In the genomic region with DNA sequence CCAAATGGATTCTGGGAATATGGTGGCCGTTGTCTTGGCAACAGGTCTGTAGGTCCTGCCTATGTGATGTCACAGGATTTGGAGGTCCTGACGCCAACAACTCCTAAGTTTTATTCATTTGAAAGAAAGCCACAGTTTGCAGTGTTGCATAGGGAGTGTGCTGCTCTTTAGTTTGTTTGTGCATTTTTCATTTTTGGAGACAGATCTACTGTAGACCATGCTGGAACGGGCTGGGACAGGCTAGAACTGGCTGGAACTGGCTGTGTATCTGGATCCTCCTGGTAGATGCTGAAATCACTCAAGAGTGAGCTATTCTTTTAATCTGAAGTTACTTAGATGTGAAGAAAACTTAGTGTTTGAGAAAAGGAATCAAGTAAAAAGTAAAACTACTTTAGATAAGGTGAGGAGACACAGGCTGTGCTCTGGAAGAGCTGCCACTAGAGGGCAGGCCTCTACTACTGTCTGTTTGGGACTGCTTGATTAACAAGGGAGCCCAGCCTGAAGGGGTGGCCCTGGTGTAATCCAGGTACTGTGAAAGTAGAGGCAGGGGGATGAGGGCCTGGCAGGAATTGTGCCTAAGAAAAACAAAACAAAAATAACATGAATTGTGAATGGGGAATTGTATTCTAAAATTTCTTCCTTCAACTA, we compare ENCODE assay signal across 8 mouse cellular contexts. TPM values are rescaled to one million over a fixed set of nuclear protein-coding genes. Genes with fewer than 3 reads are reported as not detected.
DNase-seq lines count a peak whose midpoint lies in the region; ATAC-seq and TF ChIP-seq lines count a peak whose summit lies in the region.

No protein-coding gene starts in this region.

- no peak overlapping the region for H3K4me2 ChIP-seq in forebrain, embryonic 11.5 days (ENCODE audit: low read depth, low read length, severe bottlenecking)
- H3K4me2 ChIP-seq in limb, embryonic 11.5 days (ENCODE audit: low read depth, severe bottlenecking), result no peak overlapping the region
- H3K4me2 ChIP-seq in midbrain, embryonic 16.5 days (ENCODE audit: low read length), result no peak overlapping the region

- H3K27me3 ChIP-seq in forebrain, embryonic 11.5 days (ENCODE audit: control insufficient read depth, insufficient read depth, low read length), result no peaks in the 10 kb centered on the region
- H3K27me3 ChIP-seq in limb, embryonic 11.5 days (ENCODE audit: control insufficient read depth, insufficient read depth, low read length), result no peaks in the 10 kb centered on the region
- H3K27me3 ChIP-seq in midbrain, embryonic 16.5 days (ENCODE audit: control insufficient read depth, insufficient read depth, low read depth, low read length), result no peaks in the 10 kb centered on the region
- no peaks in the 10 kb centered on the region for H3K27me3 ChIP-seq in thymus, adult 2 months (ENCODE audit: control insufficient read depth, insufficient read depth, low read length)

- no peaks in the 10 kb centered on the region; the same call in none of the 2 replicates for H3K9me3 ChIP-seq in forebrain, embryonic 11.5 days (ENCODE audit: control insufficient read depth, low read length)
- no peaks in the 10 kb centered on the region; the same call in 1 of the 2 replicates for H3K9me3 ChIP-seq in limb, embryonic 11.5 days (ENCODE audit: control insufficient read depth, low read length)
- H3K9me3 ChIP-seq in midbrain, embryonic 16.5 days (replicated peaks; ENCODE audit: control insufficient read depth, low read length, poor library complexity, severe bottlenecking), result no peaks in the 10 kb centered on the region; the same call in 1 of the 2 replicates

- H3K27ac ChIP-seq in forebrain, embryonic 11.5 days (ENCODE audit: low read depth, low read length), result no peak overlapping the region
- H3K27ac ChIP-seq in limb, embryonic 11.5 days (replicated peaks; ENCODE audit: low read depth, low read length), result no peak overlapping the region
- no peak overlapping the region for H3K27ac ChIP-seq in midbrain, embryonic 16.5 days (ENCODE audit: low read length)
- no peak overlapping the region for H3K27ac ChIP-seq in thymus, adult 2 months (ENCODE audit: control insufficient read depth, insufficient read depth, low read length)

- no peak for TF ChIP-seq POLR2A in brain, embryonic 14.5 days (IDR thresholded peaks at IDR 0.05; ENCODE audit: borderline replicate concordance, extremely low read depth, insufficient read depth, insufficient read length, poor library complexity, severe bottlenecking)
- TF ChIP-seq POLR2A in thymus, adult 2 months (IDR thresholded peaks at IDR 0.05; ENCODE audit: control insufficient read depth, extremely low read depth, insufficient read depth, low read length, poor library complexity), result no peak

- H3K9ac ChIP-seq in forebrain, embryonic 11.5 days (ENCODE audit: low read length), result no peak overlapping the region
- no peak overlapping the region for H3K9ac ChIP-seq in limb, embryonic 11.5 days (ENCODE audit: low read length)
- no peak overlapping the region for H3K9ac ChIP-seq in midbrain, embryonic 16.5 days (ENCODE audit: low read depth, low read length)

- peak; percentile 79; the same call in 1 of the 2 replicates for TF ChIP-seq CTCF in brain, embryonic 14.5 days (IDR thresholded peaks at IDR 0.05; ENCODE audit: borderline replicate concordance, extremely low read depth, insufficient read depth, insufficient read length)
- TF ChIP-seq CTCF in thymus, adult 2 months (IDR thresholded peaks at IDR 0.05; ENCODE audit: borderline replicate concordance, control insufficient read depth, extremely low read depth, insufficient read depth, low read length, poor library complexity), result 0 out of 2 replicates have a peak, but pooled peaks have one; percentile 22

- peak; percentile 41 for DNase-seq in ovary, postnatal 36 days (ENCODE audit: low spot score)
- DNase-seq in ovary, postnatal 10 days (ENCODE audit: low spot score), result no peak
- DNase-seq in brain, embryonic 14.5 days (ENCODE audit: low read depth), result peak; percentile 76
- DNase-seq in forebrain, embryonic 11.5 days (ENCODE audit: low spot score), result peak; percentile 72
- DNase-seq in kidney, adult 11 months, result peak; percentile 4
- DNase-seq in limb, embryonic 11.5 days (ENCODE audit: low spot score), result peak; percentile 66
- DNase-seq in thymus, adult 2 months, result peak; percentile 41

- no peak for ATAC-seq in forebrain, embryonic 11.5 days (replicated peaks; ENCODE audit: low FRiP score)
- ATAC-seq in limb, embryonic 11.5 days (ENCODE audit: insufficient number of reproducible peaks, low FRiP score, low TSS enrichment, low read depth), result peak; percentile 68; the same call in 1 of the 2 replicates
- peak; percentile 79; the same call in 1 of the 2 replicates for ATAC-seq in midbrain, embryonic 16.5 days

- no peaks in the 10 kb centered on the region for H3K36me3 ChIP-seq in forebrain, embryonic 11.5 days (ENCODE audit: control insufficient read depth, insufficient read depth, low read length)
- H3K36me3 ChIP-seq in limb, embryonic 11.5 days (ENCODE audit: control insufficient read depth, insufficient read depth, low read length), result no peaks in the 10 kb centered on the region
- no peaks in the 10 kb centered on the region for H3K36me3 ChIP-seq in midbrain, embryonic 16.5 days (ENCODE audit: control insufficient read depth, insufficient read depth, low read length)
- H3K36me3 ChIP-seq in thymus, adult 2 months (ENCODE audit: control insufficient read depth, insufficient read depth, low read length), result no peaks in the 10 kb centered on the region

- H3K4me3 ChIP-seq in forebrain, embryonic 11.5 days (ENCODE audit: low read depth, low read length), result no peak overlapping the region
- no peak overlapping the region for H3K4me3 ChIP-seq in limb, embryonic 11.5 days (ENCODE audit: low read depth, low read length)
- no peak overlapping the region for H3K4me3 ChIP-seq in midbrain, embryonic 16.5 days (ENCODE audit: low read depth, low read length)
- no peak overlapping the region for H3K4me3 ChIP-seq in thymus, adult 2 months (ENCODE audit: control insufficient read depth, insufficient read depth, low read length)

- WGBS in forebrain, embryonic 11.5 days, result 92% methylated on average over 3 of the region's 3 CpGs
- 92% methylated on average over 3 of the region's 3 CpGs for WGBS in limb, embryonic 11.5 days
- WGBS in midbrain, embryonic 16.5 days, result 88% methylated on average over 3 of the region's 3 CpGs
- WGBS in thymus, adult 2 months, result 97% methylated on average over 3 of the region's 3 CpGs

- no peaks in the 10 kb centered on the region for H3K4me1 ChIP-seq in forebrain, embryonic 11.5 days (replicated peaks; ENCODE audit: control insufficient read depth, insufficient read depth, low read length)
- no peaks in the 10 kb centered on the region for H3K4me1 ChIP-seq in limb, embryonic 11.5 days (ENCODE audit: control insufficient read depth, insufficient read depth, low read length)
- no peaks in the 10 kb centered on the region for H3K4me1 ChIP-seq in midbrain, embryonic 16.5 days (ENCODE audit: control insufficient read depth, insufficient read depth, low read length)
- no peaks in the 10 kb centered on the region for H3K4me1 ChIP-seq in thymus, adult 2 months (replicated peaks; ENCODE audit: control insufficient read depth, insufficient read depth, low read length)

RNA-seq across cellular contexts. Expression of gene Bbs9, which starts 43.0 kb away (rescaled TPM):
- 21.4 and 21.9 TPM in 2 replicates for polyA plus RNA-seq in brain, embryonic 14.5 days (2012; rRNA removed)
- polyA plus RNA-seq in forebrain, embryonic 11.5 days (2014; fragmentation: Nextera tagmentation; extraction: Ambion mirVana), result 15.5 and 18.4 TPM in 2 replicates
- 15.5 and 15.9 TPM in 2 replicates for polyA plus RNA-seq in limb, embryonic 11.5 days (2014; fragmentation: Nextera tagmentation; extraction: Ambion mirVana)
- 29.3 and 35.3 TPM in 2 replicates for polyA plus RNA-seq in midbrain, embryonic 16.5 days (2015; fragmentation: Nextera tagmentation; extraction: Ambion mirVana)
- polyA plus RNA-seq in thymus, adult 2 months (2012; rRNA removed), result 19.1 and 21.4 TPM in 2 replicates

RNA-seq across cellular contexts. Expression of gene Rp9, which starts 49.0 kb away (rescaled TPM):
- polyA plus RNA-seq in brain, embryonic 14.5 days (2012; rRNA removed), result 63.9 and 75.0 TPM in 2 replicates
- 50.7 and 54.5 TPM in 2 replicates for polyA plus RNA-seq in forebrain, embryonic 11.5 days (2014; fragmentation: Nextera tagmentation; extraction: Ambion mirVana)
- 62.7 TPM in 2 replicates for polyA plus RNA-seq in limb, embryonic 11.5 days (2014; fragmentation: Nextera tagmentation; extraction: Ambion mirVana)
- polyA plus RNA-seq in midbrain, embryonic 16.5 days (2015; fragmentation: Nextera tagmentation; extraction: Ambion mirVana), result 66.0 and 66.1 TPM in 2 replicates
- 124 and 176 TPM in 2 replicates for polyA plus RNA-seq in thymus, adult 2 months (2012; rRNA removed)
